Mouse (Mus musculus) forebrain, embryonic 11.5 days (tissue): Measurements from ENCODE around the gene Dtnb. TPM values are rescaled to one million over a fixed set of nuclear protein-coding genes. Genes with fewer than 3 reads are reported as not detected.

Source experiments
- ATAC-seq: fragments of 200-750 bp; cut with Nextera tagmentation; replicated peaks from 2 replicates; pipeline ENCODE4 v1.8.0; 2017; ENCODE audit warnings: moderate TSS enrichment; ENCODE audit not compliant: low FRiP score
- DNase-seq: peaks from one replicate; pipeline ENCODE4 v3.0.0-alpha.2; 2017; ENCODE audit warnings: low spot score
- H3K27ac ChIP-seq: fragments of 300-500 bp; sonication (generic); 2 replicates; pipeline ENCODE4 v1.5.1; 2014; ENCODE audit warnings: low read depth, low read length
- H3K27me3 ChIP-seq: fragments of 300-500 bp; sonication (generic); 2 replicates; pipeline ENCODE4 v1.6.1; 2014; ENCODE audit warnings: mild to moderate bottlenecking, low read length, mixed read lengths; ENCODE audit not compliant: control insufficient read depth, insufficient read depth
- H3K36me3 ChIP-seq: fragments of 300-500 bp; sonication (generic); 2 replicates; pipeline ENCODE4 v1.6.1; 2014; ENCODE audit warnings: mild to moderate bottlenecking, low read length, moderate library complexity, mixed read lengths; ENCODE audit not compliant: control insufficient read depth, insufficient read depth
- H3K4me1 ChIP-seq: fragments of 300-500 bp; sonication (generic); replicated peaks from 2 replicates; pipeline ENCODE4 v1.6.1; 2014; ENCODE audit warnings: low read length, mixed read lengths; ENCODE audit not compliant: control insufficient read depth, insufficient read depth
- H3K4me2 ChIP-seq: fragments of 300-500 bp; sonication (generic); 2 replicates; pipeline ENCODE4 v1.6.1; 2014; ENCODE audit warnings: low read depth, mild to moderate bottlenecking, low read length, moderate library complexity, mixed read lengths; ENCODE audit not compliant: severe bottlenecking
- H3K4me3 ChIP-seq: fragments of 300-500 bp; sonication (generic); 2 replicates; pipeline ENCODE4 v1.5.1; 2014; ENCODE audit warnings: low read depth, low read length
- H3K9ac ChIP-seq: fragments of 300-500 bp; sonication (generic); 2 replicates; pipeline ENCODE4 v1.6.1; 2014; ENCODE audit warnings: low read length
- H3K9me3 ChIP-seq: fragments of 300-500 bp; sonication (generic); 2 replicates; pipeline ENCODE4 v1.6.1; 2016; ENCODE audit warnings: low read length, mixed read lengths; ENCODE audit not compliant: control insufficient read depth
- WGBS: fragments of 180-500 bp; shearing (Covaris S2); extraction: QIAGEN DNeasy Blood & Tissue Kit; methylation state at CpG from one replicate; pipeline ENCODE4 v1.1.7; 2014; 5-methylcytosine and 5-hydroxymethylcytosine counted together
- polyA plus RNA-seq: library from polyadenylated mRNA; unstranded; fragments of >200 nt; fragmentation: Nextera tagmentation; extraction: Ambion mirVana; gene quantifications from 2 replicates; pipeline ENCODE4 v1.2.1, GENCODE M21; 2014

The Dtnb gene
- polyA plus RNA-seq, 1 experiment from 2014 or later: 37.8 TPM

- 75% methylated on average over 4 of the region's 4 CpGs for WGBS
- no peak for DNase-seq
- H3K9ac ChIP-seq: no peak overlapping the region
Observed at GRCm38 (mm10) chr12:3719151-3719721, 147.1 kb downstream of the Dtnb start.

GRCm38 (mm10) chr12:3720527-3720926 lies 148.3 kb downstream of the Dtnb start:
- WGBS: 89% methylated on average over 2 of the region's 2 CpGs
- no peaks in the 10 kb centered on the region for H3K36me3 ChIP-seq
- no peaks in the 10 kb centered on the region for H3K4me1 ChIP-seq
- DNase-seq: no peak
- H3K9ac ChIP-seq: no peak overlapping the region
- H3K27me3 ChIP-seq: no peaks in the 10 kb centered on the region
- no peak overlapping the region for H3K4me3 ChIP-seq
- H3K27ac ChIP-seq: no peak overlapping the region
- no peak overlapping the region for H3K4me2 ChIP-seq
- ATAC-seq: no peak
- H3K9me3 ChIP-seq: no peaks in the 10 kb centered on the region

More at GRCm38 (mm10) chr12:3719151-3719721, 147.1 kb downstream of the Dtnb start:
- no peak for ATAC-seq
- H3K36me3 ChIP-seq: no peaks in the 10 kb centered on the region
- H3K4me3 ChIP-seq: no peak overlapping the region
- no peaks in the 10 kb centered on the region for H3K27me3 ChIP-seq
- H3K27ac ChIP-seq: no peak overlapping the region
- no peaks in the 10 kb centered on the region for H3K9me3 ChIP-seq
- no peaks in the 10 kb centered on the region for H3K4me1 ChIP-seq
- no peak overlapping the region for H3K4me2 ChIP-seq

- no peak overlapping the region for H3K9ac ChIP-seq
- no peaks in the 10 kb centered on the region for H3K4me1 ChIP-seq
- ATAC-seq (no peak), DNase-seq (no peak)
- no peaks in the 10 kb centered on the region for H3K36me3 ChIP-seq
- no peaks in the 10 kb centered on the region for H3K27me3 ChIP-seq
- no peak overlapping the region for H3K27ac ChIP-seq
- 71% methylated on average over 3 of the region's 3 CpGs for WGBS
- H3K4me3 ChIP-seq: no peak overlapping the region
- no peaks in the 10 kb centered on the region for H3K9me3 ChIP-seq
- H3K4me2 ChIP-seq: no peak overlapping the region
Observed at GRCm38 (mm10) chr12:3723762-3724161, 151.6 kb downstream of the Dtnb start.

GRCm38 (mm10) chr12:3724822-3725370 lies 152.7 kb downstream of the Dtnb start:
- Histone ChIP-seq H3K27me3 (no peaks in the 10 kb centered on the region), H3K4me1 (no peaks in the 10 kb centered on the region), H3K9ac (no peak overlapping the region), H3K4me3 (no peak overlapping the region), H3K36me3 (no peaks in the 10 kb centered on the region), H3K4me2 (no peak overlapping the region), H3K9me3 (no peaks in the 10 kb centered on the region), H3K27ac (no peak overlapping the region)
- ATAC-seq (no peak), DNase-seq (no peak)
- 58% methylated on average over 5 of the region's 5 CpGs for WGBS

GRCm38 (mm10) chr12:3729521-3730075 lies 157.4 kb downstream of the Dtnb start:
- WGBS: 90% methylated on average over 6 of the region's 6 CpGs
- no peak overlapping the region for H3K9ac ChIP-seq
- no peaks in the 10 kb centered on the region for H3K4me1 ChIP-seq
- no peaks in the 10 kb centered on the region for H3K9me3 ChIP-seq
- no peak overlapping the region for H3K4me2 ChIP-seq
- H3K36me3 ChIP-seq: no peaks in the 10 kb centered on the region
- DNase-seq: no peak
- H3K27ac ChIP-seq: no peak overlapping the region
- no peak overlapping the region for H3K4me3 ChIP-seq
- no peaks in the 10 kb centered on the region for H3K27me3 ChIP-seq
- ATAC-seq: no peak

- no peak for ATAC-seq
- Histone ChIP-seq H3K27ac (no peak overlapping the region), H3K36me3 (no peaks in the 10 kb centered on the region), H3K9me3 (no peaks in the 10 kb centered on the region), H3K4me3 (no peak overlapping the region), H3K4me1 (no peaks in the 10 kb centered on the region), H3K27me3 (no peaks in the 10 kb centered on the region), H3K9ac (no peak overlapping the region), H3K4me2 (no peak overlapping the region)
- WGBS: 77% methylated on average over 11 of the region's 11 CpGs
- DNase-seq: no peak
Observed at GRCm38 (mm10) chr12:3732623-3733265, 160.6 kb downstream of the Dtnb start.

DNA sequence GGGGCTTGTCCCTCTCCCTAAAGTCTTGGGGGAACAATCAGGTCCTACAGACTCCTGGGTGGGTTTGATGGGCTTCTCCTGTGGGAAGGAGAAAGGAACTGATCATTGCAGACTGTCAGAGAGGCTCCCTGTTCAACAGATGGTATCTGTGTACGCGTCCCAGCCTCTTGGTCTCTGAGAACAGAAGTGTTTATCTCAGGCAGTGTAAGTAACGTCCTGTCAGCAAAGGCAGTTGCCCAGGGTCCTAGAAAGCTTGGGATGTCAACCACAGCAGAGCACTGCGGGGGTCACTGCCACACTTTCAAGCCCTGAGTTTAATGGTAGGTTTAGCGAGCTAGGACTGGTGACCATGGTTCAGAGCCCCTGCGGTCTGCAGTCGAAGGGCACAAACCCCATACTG lies 161.1 kb downstream of the Dtnb start:
- Histone ChIP-seq H3K9me3 (no peaks in the 10 kb centered on the region), H3K27ac (no peak overlapping the region)
- WGBS: 84% methylated on average over 7 of the region's 7 CpGs

DNA sequence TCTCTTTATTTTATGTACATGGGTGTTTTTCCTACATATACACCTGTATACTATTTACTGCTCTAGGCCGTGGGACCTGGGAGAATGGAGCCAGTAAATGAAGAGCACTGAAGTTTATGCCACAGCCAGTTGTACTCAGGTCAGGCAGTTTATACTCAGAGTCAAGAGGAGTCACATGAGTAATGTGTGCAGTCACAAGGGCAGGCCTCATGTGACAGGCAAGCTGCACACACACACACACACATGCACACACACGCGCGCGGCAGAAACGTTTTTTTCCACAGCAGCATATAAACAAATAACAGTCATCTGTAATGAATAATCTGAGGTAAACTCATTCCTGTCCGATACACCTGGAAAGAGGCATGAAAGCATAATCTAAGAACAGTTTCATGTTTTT lies 164.8 kb downstream of the Dtnb start:
- Histone ChIP-seq H3K9ac (no peak overlapping the region), H3K9me3 (no peaks in the 10 kb centered on the region), H3K4me2 (no peak overlapping the region), H3K4me3 (no peak overlapping the region), H3K27ac (no peak overlapping the region), H3K36me3 (no peaks in the 10 kb centered on the region), H3K27me3 (no peaks in the 10 kb centered on the region), H3K4me1 (no peaks in the 10 kb centered on the region)
- 92% methylated on average over 7 of the region's 7 CpGs for WGBS
- DNase-seq: no peak
- ATAC-seq: no peak

More for the DNA sequence above, 161.1 kb downstream of the Dtnb start:
- Histone ChIP-seq H3K27me3 (no peaks in the 10 kb centered on the region), H3K4me3 (no peak overlapping the region), H3K4me2 (no peak overlapping the region), H3K9ac (no peak overlapping the region), H3K4me1 (no peaks in the 10 kb centered on the region), H3K36me3 (no peaks in the 10 kb centered on the region)
- no peak for ATAC-seq
- no peak for DNase-seq
